Mouse (Mus musculus): ENCODE measurements at regions not wholly inside any gene's neighbourhood (a gene's known extent, or its start where the extent isn't known, plus 50 kb on each side); places are given as distances from the start of the nearest gene placed in this dataset.

DNA sequence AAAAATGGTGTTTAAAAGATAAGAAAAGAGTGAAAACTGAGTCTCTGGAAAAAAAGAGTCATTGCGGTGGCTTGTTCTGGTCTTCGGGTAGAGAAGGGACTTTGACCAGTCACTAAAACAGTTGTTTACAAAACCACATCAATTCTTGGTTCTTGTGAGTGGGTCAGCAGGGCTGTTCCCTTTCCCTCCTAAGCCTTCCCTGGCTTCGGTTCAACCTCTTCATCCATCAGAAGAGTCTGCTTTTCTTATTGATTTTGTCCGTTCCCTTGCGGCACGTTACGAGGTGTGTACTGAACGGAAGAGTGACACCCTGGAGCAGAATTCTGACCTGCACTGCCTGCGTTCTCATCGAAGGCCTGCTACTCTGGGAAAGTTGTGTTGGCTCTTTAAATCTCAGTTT, 229.1 kb upstream of the G2e3 start:
- TF ChIP-seq CTCF (IDR thresholded peaks at IDR 0.05; ENCODE audit: low read depth, low read length), result no peak
- no peak for TF ChIP-seq POLR2A (IDR thresholded peaks at IDR 0.05; ENCODE audit: insufficient read depth, low read length)
